Mouse (Mus musculus) forebrain, embryonic 14.5 days (tissue): ENCODE measurements around the gene Cacna1g. TPM values are rescaled to one million over a fixed set of nuclear protein-coding genes. Genes with fewer than 3 reads are reported as not detected.

Experiments
- ATAC-seq: fragments of 200-750 bp; cut with Nextera tagmentation; 2 replicates; pipeline ENCODE4 v1.8.0; 2017; ENCODE audit warnings: mild to moderate bottlenecking, moderate library complexity
- DNase-seq: peaks from one replicate; pipeline ENCODE4 v3.0.0-alpha.2; 2015; ENCODE audit warnings: low spot score
- H3K27ac ChIP-seq: fragments of 300-500 bp; sonication (generic); 2 replicates; pipeline ENCODE4 v1.5.1; 2014; ENCODE audit warnings: low read depth, mild to moderate bottlenecking, control low read depth, low read length, moderate library complexity
- H3K27me3 ChIP-seq: fragments of 300-500 bp; sonication (generic); replicated peaks from 2 replicates; pipeline ENCODE4 v1.6.1; 2014; ENCODE audit warnings: low read length, control low read depth, mixed read lengths; ENCODE audit not compliant: control insufficient read depth, insufficient read depth
- H3K36me3 ChIP-seq: fragments of 300-500 bp; sonication (generic); 2 replicates; pipeline ENCODE4 v1.6.1; 2014; ENCODE audit warnings: low read length, control low read depth; ENCODE audit not compliant: control insufficient read depth, insufficient read depth
- H3K4me1 ChIP-seq: fragments of 300-500 bp; sonication (generic); 2 replicates; pipeline ENCODE4 v1.6.1; 2014; ENCODE audit warnings: antibody characterized with exemption, low read length, control low read depth; ENCODE audit not compliant: control insufficient read depth, insufficient read depth
- H3K4me2 ChIP-seq: fragments of 300-500 bp; sonication (generic); 2 replicates; pipeline ENCODE4 v1.6.1; 2014; ENCODE audit warnings: mild to moderate bottlenecking, control low read depth, low read length
- H3K4me3 ChIP-seq: fragments of 300-500 bp; sonication (generic); 2 replicates; pipeline ENCODE4 v1.5.1; 2014; ENCODE audit warnings: low read depth, low read length, control low read depth
- H3K9ac ChIP-seq: fragments of 300-500 bp; sonication (generic); 2 replicates; pipeline ENCODE4 v1.6.1; 2014; ENCODE audit warnings: mild to moderate bottlenecking, low read length, control low read depth, moderate library complexity
- H3K9me3 ChIP-seq: fragments of 300-500 bp; sonication (generic); replicated peaks from 2 replicates; pipeline ENCODE4 v1.6.1; 2016; ENCODE audit warnings: low read length, control low read depth, mixed read lengths; ENCODE audit not compliant: control insufficient read depth
- WGBS: fragments of 180-500 bp; shearing (Covaris S2); extraction: QIAGEN DNeasy Blood & Tissue Kit; methylation state at CpG from one replicate; pipeline ENCODE4 v1.1.7; 2014; 5-methylcytosine and 5-hydroxymethylcytosine counted together
- polyA plus RNA-seq: library from polyadenylated mRNA; unstranded; fragments of >200 nt; fragmentation: Nextera tagmentation; extraction: Ambion mirVana; gene quantifications from 2 replicates; pipeline ENCODE4 v1.2.1, GENCODE M21; 2014

The Cacna1g gene
- polyA plus RNA-seq, 1 experiment from 2014 or later = 7.1 TPM

GRCm38 (mm10) chr11:94359168-94359567, 114.8 kb downstream of the Cacna1g start:
- no peak for DNase-seq
- no peaks in the 10 kb centered on the region for H3K9me3 ChIP-seq
- H3K27me3 ChIP-seq = no peaks in the 10 kb centered on the region
- no peak overlapping the region for H3K4me3 ChIP-seq
- no peaks in the 10 kb centered on the region for H3K36me3 ChIP-seq
- H3K4me2 ChIP-seq = no peak overlapping the region
- no peak for ATAC-seq
- H3K9ac ChIP-seq = no peak overlapping the region
- no peak overlapping the region for H3K27ac ChIP-seq
- 96% methylated on average over 12 of the region's 12 CpGs for WGBS
- no peaks in the 10 kb centered on the region for H3K4me1 ChIP-seq

Other genes with a start within 250 kb of the Cacna1g start
- gene Wfikkn2, start 228.2 kb downstream of the Cacna1g start, polyA plus RNA-seq = 3.7 and 4.2 TPM in 2 replicates
- gene Gm21885, start 192.3 kb downstream of the Cacna1g start, polyA plus RNA-seq = not detected in 2 replicates
- 89.6 and 104 TPM in 2 replicates for gene Luc7l3, start 152.2 kb downstream of the Cacna1g start, polyA plus RNA-seq
- 10.2 and 10.3 TPM in 2 replicates for gene Ankrd40, start 146.2 kb downstream of the Cacna1g start, polyA plus RNA-seq
- 0.27 and 1.7 TPM in 2 replicates for gene Abcc3, start 81.2 kb downstream of the Cacna1g start, polyA plus RNA-seq
- gene Spata20, start 12.0 kb upstream of the Cacna1g start, polyA plus RNA-seq = 0.43 and 0.67 TPM in 2 replicates
- 0.30 and 0.41 TPM in 2 replicates for gene Epn3, start 25.8 kb upstream of the Cacna1g start, polyA plus RNA-seq
- gene Mycbpap, start 47.5 kb upstream of the Cacna1g start, polyA plus RNA-seq = 1.8 and 2.1 TPM in 2 replicates
- 3.9 and 4.1 TPM in 2 replicates for gene Rsad1, start 75.1 kb upstream of the Cacna1g start, polyA plus RNA-seq
- gene Chad, start 90.8 kb upstream of the Cacna1g start, polyA plus RNA-seq = 0.17 TPM in 2 replicates
- 2.1 and 2.3 TPM in 2 replicates for gene Acsf2, start 127.7 kb upstream of the Cacna1g start, polyA plus RNA-seq
- gene Lrrc59, start 155.6 kb upstream of the Cacna1g start, polyA plus RNA-seq = 120 and 137 TPM in 2 replicates
- 100 and 111 TPM in 2 replicates for gene Mrpl27, start 179.6 kb upstream of the Cacna1g start, polyA plus RNA-seq
- gene Eme1, start 179.8 kb upstream of the Cacna1g start, polyA plus RNA-seq = 11.3 and 13.6 TPM in 2 replicates
- gene Xylt2, start 203.3 kb upstream of the Cacna1g start, polyA plus RNA-seq = 6.9 and 8.2 TPM in 2 replicates
- gene Gm11541, start 230.3 kb upstream of the Cacna1g start, polyA plus RNA-seq = not detected in 2 replicates